Mouse (Mus musculus): Measurements from ENCODE around the gene Phf11b. TPM values are rescaled to one million over a fixed set of nuclear protein-coding genes. Genes with fewer than 3 reads are reported as not detected.

The Phf11b gene
- polyA plus RNA-seq (2012; rRNA removed; ENCODE audit: low replicate concordance): 0.08 and 0.28 TPM in 2 replicates

DNA sequence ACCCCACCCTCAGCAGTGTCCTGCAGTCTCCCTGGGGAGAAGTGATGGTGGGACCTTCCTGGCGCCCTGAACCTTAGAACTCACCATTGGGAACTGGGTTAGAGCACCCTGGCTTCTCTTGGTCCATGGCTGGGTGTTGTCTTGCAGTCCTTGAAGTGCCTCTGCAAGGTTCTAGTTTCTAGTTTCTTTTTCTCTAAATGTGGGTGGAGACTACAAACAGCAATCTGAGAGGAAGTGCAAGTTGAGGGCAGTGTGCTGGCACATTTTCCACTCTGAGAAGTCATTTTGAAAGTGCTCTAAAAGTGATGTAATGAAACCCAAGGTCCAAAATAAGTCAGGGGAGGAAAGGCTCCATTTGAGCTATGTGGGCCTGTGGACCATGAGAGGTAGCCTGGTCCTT lies at the start of gene Phf11b:
Phf11b (minus strand) TSS at position 163 of the 400 bp plus-strand sequence.

DNA sequence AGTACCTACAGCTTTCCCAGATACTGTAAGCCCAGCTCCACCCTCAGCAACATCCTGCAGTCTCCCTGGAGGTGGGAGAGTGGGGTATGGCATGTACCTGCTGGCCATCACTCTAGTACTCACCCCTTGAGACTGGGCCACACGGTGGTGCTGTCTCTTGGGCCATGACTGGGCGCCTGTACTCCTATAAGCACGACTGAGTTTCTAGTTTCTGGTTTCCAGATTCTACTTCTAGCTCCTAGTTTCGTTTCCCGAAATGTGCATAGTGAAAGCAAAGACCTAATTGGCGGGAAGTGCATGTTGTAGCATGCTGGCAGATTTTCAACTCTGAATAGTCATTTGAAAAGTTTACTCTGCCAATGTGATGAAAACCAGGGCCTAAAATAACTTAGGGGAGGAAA lies 24.1 kb upstream of the Phf11b start, which contains the start of gene Phf11d:
Phf11d (minus strand) TSS at position 227 of the 401 bp plus-strand sequence.

DNA sequence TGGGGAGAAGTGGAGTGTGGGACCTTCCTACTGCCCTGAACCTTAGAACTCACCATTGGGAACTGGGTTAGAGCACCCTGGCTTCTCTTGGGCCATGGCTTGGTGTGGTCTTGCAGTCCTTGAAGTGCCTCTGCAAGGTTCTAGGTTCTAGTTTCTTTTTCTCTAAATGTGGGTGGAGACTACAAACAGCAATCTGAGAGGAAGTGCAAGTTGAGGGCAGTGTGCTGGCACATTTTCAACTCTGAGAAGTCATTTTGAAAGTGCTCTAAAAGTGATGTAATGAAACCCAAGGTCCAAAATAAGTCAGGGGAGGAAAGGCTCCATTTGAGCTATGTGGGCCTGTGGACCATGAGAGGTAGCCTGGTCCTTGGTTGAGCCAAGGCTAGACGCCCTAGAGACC lies 43.8 kb downstream of the Phf11b start, which contains the start of gene Phf11a:
Phf11a (minus strand) TSS at position 132 of the 400 bp plus-strand sequence.

Other genes starting within 250 kb of the Phf11b start
- not detected in 2 replicates for gene 1700129C05Rik, start 198.5 kb downstream of the Phf11b start, polyA plus RNA-seq (2012; rRNA removed; ENCODE audit: low replicate concordance)
- gene Gm5142, start 162.6 kb downstream of the Phf11b start, polyA plus RNA-seq (2012; rRNA removed; ENCODE audit: low replicate concordance): not detected in 2 replicates
- gene Rcbtb1, start 140.1 kb downstream of the Phf11b start, polyA plus RNA-seq (2012; rRNA removed; ENCODE audit: low replicate concordance): 19.5 and 20.9 TPM in 2 replicates
- gene Gm6904, start 81.1 kb downstream of the Phf11b start, polyA plus RNA-seq (2012; rRNA removed; ENCODE audit: low replicate concordance): not detected in 2 replicates
- 0.20 TPM in 1 of 2 replicates, not detected in the other for gene Phf11a, start 43.8 kb downstream of the Phf11b start, polyA plus RNA-seq (2012; rRNA removed; ENCODE audit: low replicate concordance)
- gene Phf11d, start 24.1 kb upstream of the Phf11b start, polyA plus RNA-seq (2012; rRNA removed; ENCODE audit: low replicate concordance): 1.6 and 2.0 TPM in 2 replicates
- gene Phf11c, start 54.0 kb upstream of the Phf11b start, polyA plus RNA-seq (2012; rRNA removed; ENCODE audit: low replicate concordance): 0.12 and 0.13 TPM in 2 replicates
- 4.7 and 6.0 TPM in 2 replicates for gene Setdb2, start 99.5 kb upstream of the Phf11b start, polyA plus RNA-seq (2012; rRNA removed; ENCODE audit: low replicate concordance)
- 2.9 and 3.2 TPM in 2 replicates for gene Cab39l, start 99.6 kb upstream of the Phf11b start, polyA plus RNA-seq (2012; rRNA removed; ENCODE audit: low replicate concordance)